Mouse (Mus musculus) kidney, adult 2 months (tissue): ENCODE data around the gene Lman2.

ENCODE experiments used
- CTCF ChIP-seq: fragments of 200-500 bp; conservative IDR thresholded peaks from 2 replicates; pipeline ENCODE4 v1.5.1; 2011; ENCODE audit warnings: low read depth, mild to moderate bottlenecking, control low read depth, low read length, moderate library complexity, mixed read lengths; ENCODE audit not compliant: insufficient read depth, insufficient read length
- POLR2A ChIP-seq: fragments of 200-500 bp; IDR thresholded peaks from one replicate; pipeline ENCODE4 v1.6.1; 2011; ENCODE audit warnings: low read depth, low read length, control low read depth

DNA sequence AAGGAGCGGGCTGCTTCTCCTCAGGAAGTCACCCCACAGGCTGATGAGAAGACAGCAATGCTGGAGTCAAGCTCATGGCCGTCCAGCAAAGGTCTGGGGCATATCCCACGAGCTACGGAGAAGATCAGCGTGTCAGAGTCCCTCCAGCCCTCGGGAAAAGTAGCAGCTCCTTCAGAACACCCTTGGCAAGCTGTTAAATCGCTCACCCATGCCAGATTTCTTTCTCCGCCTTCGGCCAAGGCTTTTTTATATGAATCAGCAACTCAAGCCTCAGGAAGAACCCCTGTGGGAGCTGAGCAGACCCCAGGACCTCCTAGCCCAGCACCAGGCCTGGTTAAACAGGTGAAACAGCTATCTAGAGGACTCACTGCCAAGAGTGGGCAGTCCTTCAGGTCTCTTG is 49.5 kb downstream of the Lman2 start:
- no peak for TF ChIP-seq POLR2A
- no peak for TF ChIP-seq CTCF
